Mouse (Mus musculus): Measurements from ENCODE around the gene Des.

DNA sequence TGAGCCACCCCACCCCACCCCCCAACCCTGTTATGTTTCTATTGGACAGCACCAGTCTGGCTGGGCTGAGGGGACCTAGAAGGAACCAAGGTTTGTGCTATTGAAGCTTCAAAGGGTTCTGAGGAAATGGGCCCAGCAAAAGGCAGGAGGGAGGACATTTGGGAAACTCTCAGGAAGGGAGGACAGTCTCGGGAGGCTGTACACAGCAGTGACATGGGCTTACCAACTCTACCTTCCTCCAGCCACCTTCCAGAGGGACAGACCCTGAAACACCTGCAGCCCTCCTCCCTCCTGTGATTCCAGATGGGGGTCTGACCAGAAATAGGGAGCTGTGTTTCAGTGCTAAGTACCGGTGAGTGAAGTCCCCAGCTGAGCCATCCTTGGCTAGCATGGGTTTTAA, 19.6 kb upstream of the Des start:
- TF ChIP-seq CTCF (conservative IDR thresholded peaks at IDR 0.05 in 1 of 2, IDR thresholded peaks at IDR 0.05 in 1 of 2; ENCODE audit: low read depth in 2 of 2, low read length in 2 of 2) (no peak), ZNF384 (IDR thresholded peaks at IDR 0.05; ENCODE audit: low read depth, low read length) (no peak), UBTF (IDR thresholded peaks at IDR 0.05; ENCODE audit: low read depth, low read length) (no peak)

Data from CH12.LX (cell line).